Mouse (Mus musculus) MEL (cell line): ENCODE results near the gene Ahcyl1. TPM values are rescaled to one million over a fixed set of nuclear protein-coding genes. Genes with fewer than 3 reads are reported as not detected.

ENCODE experiments used
- DNase-seq: peaks from one replicate; pipeline ENCODE4 v3.0.0; 2011; ENCODE audit warnings: low read depth, low spot score
- H3K27ac ChIP-seq: 2 replicates; pipeline ENCODE4 v1.5.1; 2012; ENCODE audit warnings: low read depth, mild to moderate bottlenecking, control low read depth, low read length, moderate library complexity; ENCODE audit not compliant: control insufficient read depth
- H3K27me3 ChIP-seq, 2 experiments: fragments of 150-350 bp in 1 of 2; sonication (generic) in 1 of 2; 2 replicates each; pipeline ENCODE4 v1.6.1; 2012; ENCODE audit warnings: low read length in 2 of 2, mild to moderate bottlenecking in 2 of 2, improper control_type of control experiment in 1 of 2, moderate library complexity in 1 of 2; ENCODE audit not compliant: insufficient read depth in 2 of 2, control insufficient read depth in 1 of 2
- H3K36me3 ChIP-seq, 2 experiments: 2 replicates each; pipeline ENCODE4 v1.6.1; 2012 to 2014; ENCODE audit warnings: low read length in 2 of 2, improper control_type of control experiment in 1 of 2, inconsistent platforms in 1 of 2, mild to moderate bottlenecking in 1 of 2; ENCODE audit not compliant: insufficient read depth in 2 of 2, control insufficient read depth in 1 of 2
- H3K4me1 ChIP-seq, 2 experiments: fragments of 150-350 bp in 1 of 2; sonication (generic) in 1 of 2; 2 replicates each; pipeline ENCODE4 v1.6.1; 2012; ENCODE audit warnings: low read length in 2 of 2, improper control_type of control experiment in 1 of 2, mild to moderate bottlenecking in 1 of 2; ENCODE audit not compliant: insufficient read depth in 2 of 2, control insufficient read depth in 1 of 2
- H3K4me3 ChIP-seq, 2 experiments: fragments of 150-350 bp in 1 of 2; sonication (generic) in 1 of 2; 2 replicates each; pipeline ENCODE4 v1.5.1; 2012; ENCODE audit warnings: low read depth in 2 of 2, low read length in 2 of 2, mild to moderate bottlenecking in 2 of 2, moderate library complexity in 2 of 2, control low read depth in 1 of 2, improper control_type of control experiment in 1 of 2; ENCODE audit not compliant: control insufficient read depth in 1 of 2, insufficient read depth in 1 of 2
- H3K79me2 ChIP-seq: 2 replicates; pipeline ENCODE4 v1.6.1; 2012; ENCODE audit warnings: mild to moderate bottlenecking, low read length, moderate library complexity; ENCODE audit not compliant: control insufficient read depth, poor library complexity, insufficient read depth
- H3K9ac ChIP-seq: 2 replicates; pipeline ENCODE4 v1.6.1; 2012; ENCODE audit warnings: low read depth, mild to moderate bottlenecking, control low read depth, low read length, moderate library complexity; ENCODE audit not compliant: control insufficient read depth, poor library complexity, severe bottlenecking
- H3K9me3 ChIP-seq: fragments of 150-350 bp; sonication (generic); replicated peaks from 2 replicates; pipeline ENCODE4 v1.6.1; 2012; ENCODE audit warnings: mild to moderate bottlenecking, low read length, improper control_type of control experiment, moderate library complexity; ENCODE audit not compliant: insufficient read depth
- CHD1 ChIP-seq: IDR thresholded peaks from 2 replicates; pipeline ENCODE4 v1.6.1; 2012; ENCODE audit warnings: low read depth, mild to moderate bottlenecking, inconsistent platforms, low read length, improper control_type of control experiment
- CHD2 ChIP-seq: IDR thresholded peaks from 2 replicates; pipeline ENCODE4 v1.6.1; 2011; ENCODE audit warnings: low read length, improper control_type of control experiment
- EP300 ChIP-seq, 2 experiments: IDR thresholded peaks; 2 replicates each; pipeline ENCODE4 v1.6.1; 2011; ENCODE audit warnings: improper control_type of control experiment in 2 of 2, low read length in 2 of 2, low read depth in 1 of 2, mild to moderate bottlenecking in 1 of 2
- ETS1 ChIP-seq: IDR thresholded peaks from 2 replicates; pipeline ENCODE4 v1.6.1; 2012; ENCODE audit warnings: low read depth, mild to moderate bottlenecking, inconsistent platforms, low read length, improper control_type of control experiment, moderate library complexity
- KAT2A ChIP-seq: conservative IDR thresholded peaks from 2 replicates; pipeline ENCODE4 v1.6.1; 2012; ENCODE audit warnings: low read depth, low read length, improper control_type of control experiment, inconsistent platforms
- MAX ChIP-seq: IDR thresholded peaks from 2 replicates; pipeline ENCODE4 v1.6.1; 2011; ENCODE audit warnings: low read length, improper control_type of control experiment
- NELFE ChIP-seq: IDR thresholded peaks from 2 replicates; pipeline ENCODE4 v1.6.1; 2011; ENCODE audit warnings: low read depth, low read length, improper control_type of control experiment
- NRF1 ChIP-seq: IDR thresholded peaks from 2 replicates; pipeline ENCODE4 v1.6.1; 2014; ENCODE audit warnings: low read depth, mild to moderate bottlenecking, inconsistent platforms, low read length, improper control_type of control experiment, moderate library complexity; ENCODE audit not compliant: poor library complexity, insufficient read depth, severe bottlenecking
- POLR2A ChIP-seq, 2 experiments: IDR thresholded peaks; 2 replicates each; pipeline ENCODE4 v1.6.1; 2011 to 2012; ENCODE audit warnings: low read length in 2 of 2, mild to moderate bottlenecking in 2 of 2, control low read depth in 1 of 2, improper control_type of control experiment in 1 of 2, low read depth in 1 of 2, moderate library complexity in 1 of 2; ENCODE audit not compliant: control insufficient read depth in 1 of 2, insufficient read depth in 1 of 2, poor library complexity in 1 of 2
- POLR2AphosphoS5 ChIP-seq: IDR thresholded peaks from 2 replicates; pipeline ENCODE4 v1.6.1; 2012; ENCODE audit warnings: low read depth, borderline replicate concordance, mild to moderate bottlenecking, inconsistent platforms, low read length, moderate library complexity, mixed read lengths
- SIN3A ChIP-seq: IDR thresholded peaks from 2 replicates; pipeline ENCODE4 v1.6.1; 2012; ENCODE audit warnings: low read length, improper control_type of control experiment, inconsistent platforms
- SMC3 ChIP-seq: IDR thresholded peaks from 2 replicates; pipeline ENCODE4 v1.6.1; 2011; ENCODE audit warnings: low read depth, low read length, improper control_type of control experiment
- USF1 ChIP-seq: IDR thresholded peaks from 2 replicates; pipeline ENCODE4 v1.6.1; 2014; ENCODE audit warnings: low read depth, mild to moderate bottlenecking, inconsistent platforms, low read length, improper control_type of control experiment, moderate library complexity
- USF2 ChIP-seq, 2 experiments: IDR thresholded peaks; 2 replicates each; pipeline ENCODE4 v1.6.1; 2011 to 2012; ENCODE audit warnings: improper control_type of control experiment in 2 of 2, low read length in 2 of 2, borderline replicate concordance in 1 of 2, inconsistent platforms in 1 of 2, low read depth in 1 of 2, mild to moderate bottlenecking in 1 of 2; ENCODE audit not compliant: insufficient read depth in 1 of 2
- ZC3H11A ChIP-seq: IDR thresholded peaks from 2 replicates; pipeline ENCODE4 v1.6.1; 2012; ENCODE audit warnings: low read depth, mild to moderate bottlenecking, inconsistent platforms, low read length, improper control_type of control experiment
- ZMIZ1 ChIP-seq: IDR thresholded peaks from 2 replicates; pipeline ENCODE4 v1.6.1; 2012; ENCODE audit warnings: low read depth, mild to moderate bottlenecking, inconsistent platforms, low read length, improper control_type of control experiment, moderate library complexity
- polyA plus RNA-seq, 2 experiments: library from polyadenylated mRNA; stranded (reverse) in 1 of 2; unstranded in 1 of 2; fragments of >175 nt in 1 of 2; fragments of >200 nt in 1 of 2; gene quantifications; 2 replicates each; pipeline versions ENCODE4 v1.2.1 to v1.2.4; 2012; ENCODE audit warnings: low replicate concordance in 2 of 2, low read depth in 1 of 2; ENCODE audit not compliant: insufficient read length in 2 of 2, insufficient read depth in 1 of 2, missing spikeins in 1 of 2
- total RNA-seq: library from RNA; depleted of rRNA; stranded (reverse); fragments of 300-350 nt; gene quantifications from 2 replicates; pipeline ENCODE4 v1.2.3, GENCODE M21; 2012

Ahcyl1 gene
- total and polyA plus RNA-seq, 3 experiments, result 28.0 to 105 (median 104) TPM

DNA sequence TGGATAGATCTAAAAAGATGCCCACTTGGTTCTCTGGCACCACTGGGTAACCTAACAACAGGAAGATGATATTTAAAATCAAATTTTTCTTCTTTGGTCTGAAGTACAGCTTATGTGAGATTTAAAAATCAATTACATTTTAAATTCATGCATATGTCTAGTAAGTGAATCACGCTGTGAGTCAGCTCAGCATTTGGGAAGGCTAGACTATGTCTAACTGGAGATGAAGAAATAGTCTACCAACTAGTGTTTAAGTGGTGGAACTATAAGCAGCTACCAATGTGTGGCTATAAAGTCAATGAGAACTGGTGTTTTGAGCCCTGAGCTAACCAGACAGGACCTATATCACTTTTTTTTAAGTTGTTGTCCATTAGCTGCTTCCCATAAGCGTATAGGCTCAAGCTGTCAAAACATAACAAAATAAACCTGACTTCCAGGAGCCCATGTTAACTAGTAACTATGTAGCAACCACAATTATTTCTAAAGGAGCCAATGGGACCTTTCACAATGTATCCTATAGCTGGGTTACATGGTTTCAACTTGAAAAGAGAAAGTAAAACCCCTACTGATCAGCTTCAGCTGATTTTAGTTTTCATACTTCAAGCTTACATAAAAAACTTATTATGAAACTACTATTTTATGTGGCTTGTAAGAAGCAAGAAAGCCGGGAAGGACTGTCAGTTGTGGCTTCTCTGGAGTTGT is 9.9 kb downstream of the Ahcyl1 start:
- no peak for DNase-seq
- H3K9ac ChIP-seq, result no peak overlapping the region
- H3K79me2 ChIP-seq, result peaks cover 47% of the 10 kb centered on the region
- TF ChIP-seq POLR2A (IDR thresholded peaks at IDR 0.05; ENCODE audit: control insufficient read depth in 1 of 2, insufficient read depth in 1 of 2, low read depth in 1 of 2, low read length in 2 of 2, poor library complexity in 1 of 2) (no peak), USF2 (IDR thresholded peaks at IDR 0.05; ENCODE audit: borderline replicate concordance in 1 of 2, insufficient read depth in 1 of 2, low read depth in 1 of 2, low read length in 2 of 2) (no peak), NRF1 (no peak), ZMIZ1 (no peak), SMC3 (no peak), KAT2A (no peak)
- TF ChIP-seq, all 39 proteins: peak for 0
- no peaks in the 10 kb centered on the region for H3K9me3 ChIP-seq
- peaks cover 2 to 77% of the 10 kb centered on the region in 2 experiments; a peak in 3 of 4 replicates for H3K36me3 ChIP-seq
- H3K27me3 ChIP-seq, result no peaks in the 10 kb centered on the region
- no peak overlapping the region for H3K4me3 ChIP-seq
- peaks cover 18 to 42% of the 10 kb centered on the region in 2 experiments for H3K4me1 ChIP-seq
- no peak overlapping the region for H3K27ac ChIP-seq

GRCm38 (mm10) chr3:107685652-107686051 is 10.7 kb downstream of the Ahcyl1 start:
- peaks cover 2 to 80% of the 10 kb centered on the region in 2 experiments; a peak in 3 of 4 replicates for H3K36me3 ChIP-seq
- no peak overlapping the region for H3K9ac ChIP-seq
- H3K4me3 ChIP-seq, result no peak overlapping the region
- no peak for TF ChIP-seq ZMIZ1
- no peak for TF ChIP-seq ZC3H11A
- TF ChIP-seq NRF1, result no peak
- TF ChIP-seq CHD2, result no peak
- 0 out of 2 replicates have a peak, but pooled peaks have one; percentile 16 for TF ChIP-seq MAX
- peak; percentile 56 for TF ChIP-seq ETS1
- TF ChIP-seq SIN3A, result peak; percentile 34; the same call in 1 of the 2 replicates
- 0 out of 2 replicates have a peak, but pooled peaks have one; percentile 30 for TF ChIP-seq CHD1
- no peak for TF ChIP-seq NELFE
- TF ChIP-seq EP300 (IDR thresholded peaks at IDR 0.05; ENCODE audit: low read depth in 1 of 2, low read length in 2 of 2), result peak in 1 of 2 experiments; percentile 33; a peak in 2 of 4 replicates
- TF ChIP-seq POLR2AphosphoS5, result no peak
- TF ChIP-seq USF1, result no peak
- no peaks in the 10 kb centered on the region for H3K27me3 ChIP-seq
- peaks cover 42% of the 10 kb centered on the region for H3K79me2 ChIP-seq
- H3K27ac ChIP-seq, result no peak overlapping the region
- peaks cover 21 to 47% of the 10 kb centered on the region in 2 experiments for H3K4me1 ChIP-seq
- H3K9me3 ChIP-seq, result no peaks in the 10 kb centered on the region
- DNase-seq, result peak; percentile 65
